Mouse (Mus musculus) ES-E14 (cell line): Measurements from ENCODE around the gene Gm12248. TPM values are rescaled to one million over a fixed set of nuclear protein-coding genes. Genes with fewer than 3 reads are reported as not detected.

Experiments used
- DNase-seq: peaks from one replicate; pipeline ENCODE4 v3.0.0-alpha.2; 2013; ENCODE audit warnings: low read depth, low spot score
- H3K27ac ChIP-seq: 2 replicates; pipeline ENCODE4 v1.5.1; 2012; ENCODE audit warnings: low read depth, mild to moderate bottlenecking, low read length, moderate library complexity, mixed read lengths; ENCODE audit not compliant: poor library complexity, insufficient read depth, severe bottlenecking
- H3K36me3 ChIP-seq: 2 replicates; pipeline ENCODE4 v1.6.1; 2012; ENCODE audit warnings: mild to moderate bottlenecking, low read length, moderate library complexity, mixed read lengths; ENCODE audit not compliant: control insufficient read depth, poor library complexity, insufficient read depth, severe bottlenecking
- H3K4me1 ChIP-seq, 2 experiments: fragments of 150-350 bp in 1 of 2; sonication (generic) in 1 of 2; 2 replicates each; pipeline ENCODE4 v1.6.1; 2012; ENCODE audit warnings: low read length in 2 of 2, mild to moderate bottlenecking in 1 of 2, mixed read lengths in 1 of 2; ENCODE audit not compliant: control insufficient read depth in 2 of 2, insufficient read depth in 2 of 2, poor library complexity in 1 of 2
- H3K4me3 ChIP-seq, 2 experiments: fragments of 150-350 bp in 1 of 2; sonication (generic) in 1 of 2; 2 replicates each; pipeline ENCODE4 v1.5.1; 2012; ENCODE audit warnings: low read length in 2 of 2, low read depth in 1 of 2, mild to moderate bottlenecking in 1 of 2, mixed read lengths in 1 of 2; ENCODE audit not compliant: insufficient read depth in 1 of 2, poor library complexity in 1 of 2, severe bottlenecking in 1 of 2
- H3K9ac ChIP-seq: 2 replicates; pipeline ENCODE4 v1.6.1; 2012; ENCODE audit warnings: low read depth, mild to moderate bottlenecking, low read length, mixed read lengths; ENCODE audit not compliant: poor library complexity, insufficient read depth, severe bottlenecking
- H3K9me3 ChIP-seq: fragments of 150-350 bp; sonication (generic); 2 replicates; pipeline ENCODE4 v1.6.1; 2012; ENCODE audit warnings: low read depth, mild to moderate bottlenecking, low read length; ENCODE audit not compliant: control insufficient read depth, insufficient read depth
- CHD2 ChIP-seq: IDR thresholded peaks from 2 replicates; pipeline ENCODE4 v1.6.1; 2014; ENCODE audit warnings: mild to moderate bottlenecking, low read depth, low read length, inconsistent platforms
- HCFC1 ChIP-seq: IDR thresholded peaks from 2 replicates; pipeline ENCODE4 v1.6.1; 2012; ENCODE audit warnings: low read length, inconsistent platforms, borderline replicate concordance; ENCODE audit not compliant: insufficient read depth
- MAFK ChIP-seq: IDR thresholded peaks from 2 replicates; pipeline ENCODE4 v1.6.1; 2014; ENCODE audit warnings: mild to moderate bottlenecking, low read depth, low read length, inconsistent platforms; ENCODE audit not compliant: insufficient read depth
- ZC3H11A ChIP-seq: IDR thresholded peaks from 2 replicates; pipeline ENCODE4 v1.6.1; 2012; ENCODE audit warnings: low read depth, mild to moderate bottlenecking, inconsistent platforms, low read length, borderline replicate concordance
- ZNF384 ChIP-seq: IDR thresholded peaks from 2 replicates; pipeline ENCODE4 v1.6.1; 2012; ENCODE audit warnings: low read depth, low read length, inconsistent platforms
- in situ Hi-C, 2 experiments: fragments of 600-800 bp; cut with MboI; formaldehyde crosslinking; loops; one replicate each; pipeline ENCODE4 v1.15.1; 2025; ENCODE audit warnings: low sequenced_read_pairs in 2 of 2, inconsistent platforms in 1 of 2; ENCODE audit not compliant: unreplicated experiment in 2 of 2
- total RNA-seq: library from RNA; depleted of rRNA; stranded (reverse); fragments of 300-350 nt; gene quantifications from 2 replicates; pipeline ENCODE4 v1.2.3, GENCODE M21; 2012

The Gm12248 gene
- total RNA-seq, 1 experiment: 0.58 TPM

DNA sequence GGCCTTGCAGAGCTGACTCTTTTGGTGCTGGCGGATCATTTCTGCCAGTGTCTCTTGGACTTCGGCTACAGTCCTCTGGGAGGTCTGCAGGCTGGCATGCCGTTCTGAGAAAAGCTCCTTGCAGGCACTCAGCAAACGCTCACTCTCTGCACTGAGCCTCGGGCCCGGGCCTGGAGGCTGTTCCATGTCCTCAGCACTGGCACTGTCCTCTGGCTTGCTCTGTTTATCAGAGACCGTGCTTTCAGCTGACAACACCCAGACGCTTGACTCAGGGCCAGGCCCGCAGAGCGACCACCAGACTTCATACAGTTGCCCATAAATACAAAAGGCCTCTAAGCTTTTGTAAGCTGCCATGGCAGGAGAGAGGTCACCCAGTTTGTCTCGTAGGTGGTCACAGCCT, 32.1 kb upstream of the Gm12248 start:
- Histone ChIP-seq H3K9me3 (no peaks in the 10 kb centered on the region), H3K4me3 (no peak overlapping the region), H3K9ac (no peak overlapping the region), H3K36me3 (peaks cover 65% of the 10 kb centered on the region), H3K4me1 (no peaks in the 10 kb centered on the region), H3K27ac (no peak overlapping the region)
- no peak for DNase-seq
- in situ Hi-C loops: no loop called here
- TF ChIP-seq CHD2: no peak
- no peak for TF ChIP-seq MAFK
- no peak for TF ChIP-seq ZNF384
- no peak for TF ChIP-seq HCFC1
- TF ChIP-seq ZC3H11A: no peak

DNA sequence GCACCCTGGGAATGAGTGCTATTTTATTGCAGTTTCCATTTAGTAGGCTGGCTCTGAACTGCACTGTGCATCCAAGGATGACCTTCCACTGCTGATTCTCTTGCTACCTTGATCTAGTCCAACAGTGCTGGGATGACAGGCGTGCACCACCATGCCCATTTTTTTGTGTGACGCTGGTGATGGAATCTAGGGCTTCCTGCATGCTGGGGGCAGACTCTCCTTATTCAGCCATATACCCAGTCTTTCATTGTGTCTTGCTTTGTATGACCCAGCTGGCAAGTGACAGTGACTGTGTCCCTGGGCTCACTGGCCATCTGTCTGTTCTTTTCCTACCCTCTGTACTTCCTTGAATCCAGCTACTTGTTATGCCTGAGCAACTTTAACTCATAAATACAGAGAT, 30.8 kb upstream of the Gm12248 start:
- in situ Hi-C loops: no loop called here
- Histone ChIP-seq H3K4me3 (no peak overlapping the region), H3K9me3 (no peaks in the 10 kb centered on the region), H3K9ac (no peak overlapping the region), H3K27ac (no peak overlapping the region), H3K36me3 (peaks cover 56% of the 10 kb centered on the region), H3K4me1 (no peaks in the 10 kb centered on the region)
- DNase-seq: no peak
- TF ChIP-seq HCFC1 (no peak), CHD2 (no peak), MAFK (no peak), ZNF384 (no peak), ZC3H11A (no peak)

DNA sequence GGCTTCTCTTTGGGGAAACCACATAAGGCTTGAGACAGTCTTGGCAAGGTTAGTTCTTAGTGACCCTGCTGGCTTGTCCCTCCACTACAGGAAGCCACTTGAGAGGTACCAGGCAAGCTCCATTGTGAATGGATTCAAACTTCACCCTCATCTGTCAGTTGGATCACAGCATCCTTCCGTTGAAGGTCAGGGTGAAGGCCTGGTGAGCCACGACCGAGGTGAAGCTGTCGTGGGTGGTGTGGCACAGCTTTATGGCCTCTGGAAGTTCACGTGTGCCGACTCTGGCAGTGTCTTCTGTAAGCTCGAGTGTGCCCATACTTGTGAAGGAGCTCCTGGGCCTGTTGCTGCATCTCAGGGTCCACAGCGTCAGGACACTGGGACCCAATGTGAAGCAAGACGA, 28.4 kb upstream of the Gm12248 start:
- no peak for DNase-seq
- H3K9ac ChIP-seq: no peak overlapping the region
- H3K9me3 ChIP-seq: no peaks in the 10 kb centered on the region
- in situ Hi-C loops: no loop called here
- no peak overlapping the region for H3K27ac ChIP-seq
- 0 out of 4 replicates have a peak, but pooled peaks cover 0 to 1% of the 10 kb centered on the region in 2 experiments for H3K4me1 ChIP-seq
- H3K4me3 ChIP-seq: no peak overlapping the region
- peaks cover 62% of the 10 kb centered on the region for H3K36me3 ChIP-seq
- TF ChIP-seq ZC3H11A (no peak), CHD2 (no peak)

DNA sequence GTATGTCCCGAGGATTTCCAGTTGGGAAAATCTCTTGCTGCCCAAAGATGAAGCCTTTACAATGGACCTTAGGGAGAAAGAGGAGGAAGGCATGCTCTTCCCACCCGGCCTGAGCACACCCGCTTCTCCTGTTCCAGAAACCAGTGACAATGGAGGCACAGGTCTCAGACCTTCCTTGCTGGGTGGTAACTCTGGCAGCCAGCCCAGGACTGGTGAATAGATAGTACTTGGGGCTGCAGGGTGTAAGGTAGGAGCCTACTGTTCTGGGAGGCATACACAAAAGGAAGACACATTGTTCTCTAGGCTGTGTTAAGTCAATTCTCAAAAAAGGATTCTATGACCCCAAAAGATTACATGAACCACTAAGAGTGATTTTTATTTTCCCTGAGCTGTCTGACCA, 27.7 kb upstream of the Gm12248 start:
- peaks cover 55% of the 10 kb centered on the region for H3K36me3 ChIP-seq
- no peak overlapping the region; the same call in 1 of the 2 replicates for H3K27ac ChIP-seq
- H3K4me1 ChIP-seq: 0 out of 4 replicates have a peak, but pooled peaks cover 0 to 1% of the 10 kb centered on the region in 2 experiments
- no peak for TF ChIP-seq HCFC1
- TF ChIP-seq MAFK: no peak
- no peak for TF ChIP-seq ZNF384
- no peak for TF ChIP-seq ZC3H11A
- no peak for TF ChIP-seq CHD2
- DNase-seq: no peak
- in situ Hi-C loops: no loop called here
- H3K9me3 ChIP-seq: no peaks in the 10 kb centered on the region
- no peak overlapping the region for H3K4me3 ChIP-seq
- H3K9ac ChIP-seq: no peak overlapping the region

DNA sequence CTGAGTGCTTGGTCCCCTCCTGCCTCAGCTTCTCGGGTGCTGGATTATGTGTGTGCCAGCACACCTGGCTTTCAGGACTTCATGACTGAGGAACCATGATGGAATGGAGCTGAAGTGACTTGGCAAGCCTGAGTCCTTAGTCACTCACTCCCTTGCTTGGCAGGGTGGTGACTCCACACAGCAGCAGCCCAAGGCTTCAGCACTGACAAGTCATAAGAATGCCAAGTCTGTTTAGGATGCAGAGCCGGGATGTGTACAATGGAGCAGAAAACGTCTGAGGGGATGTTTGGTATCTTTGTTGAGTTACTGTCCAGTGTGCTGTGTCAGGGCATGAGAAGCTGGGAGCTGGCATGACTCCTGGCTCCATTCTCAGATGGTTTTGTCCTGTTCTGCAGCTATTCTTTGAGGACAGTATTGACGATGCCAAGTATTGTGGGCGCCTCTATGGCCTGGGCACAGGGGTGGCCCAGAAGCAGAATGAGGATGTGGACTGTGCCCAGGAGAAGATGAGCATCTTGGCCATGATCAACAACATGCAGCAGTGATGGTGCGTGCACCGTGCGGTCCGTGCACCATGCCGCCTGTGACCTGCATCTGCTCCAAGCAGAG, 24.2 kb upstream of the Gm12248 start:
- no peak for TF ChIP-seq ZNF384
- no peak for TF ChIP-seq CHD2
- TF ChIP-seq ZC3H11A: no peak
- TF ChIP-seq HCFC1: no peak
- no peak for TF ChIP-seq MAFK
- Histone ChIP-seq H3K4me1 (0 out of 4 replicates have a peak, but pooled peaks cover 0 to 1% of the 10 kb centered on the region in 2 experiments), H3K27ac (no peak overlapping the region), H3K9ac (no peak overlapping the region), H3K4me3 (no peak overlapping the region), H3K36me3 (peaks cover 59% of the 10 kb centered on the region), H3K9me3 (no peaks in the 10 kb centered on the region)
- in situ Hi-C loops: no loop called here
- no peak for DNase-seq
